Comparison of ENCODE assay signal across 27 mouse cellular contexts in genomic region chr11:53888242-53888641, GRCm38 (mm10). TPM values are rescaled to one million over a fixed set of nuclear protein-coding genes. Genes with fewer than 3 reads are reported as not detected.
DNase-seq lines count a peak whose midpoint lies in the region; ATAC-seq and TF ChIP-seq lines count a peak whose summit lies in the region.
"Had no signal": no experiment of that assay in that cellular context is flagged by ENCODE, and none has a peak within 500 bp of the region (broad histone marks: within the 10 kb centered on the region; RNA-seq: fewer than 3 reads in every experiment).

No protein-coding gene starts in this region.

- WGBS in intestine, postnatal 0 days, result 85% methylated on average over 4 of the region's 4 CpGs
- WGBS in intestine, embryonic 15.5 days, result 72% methylated on average over 4 of the region's 4 CpGs
- 67% methylated on average over 4 of the region's 4 CpGs for WGBS in kidney, postnatal 0 days
- 73% methylated on average over 4 of the region's 4 CpGs for WGBS in stomach, postnatal 0 days

- H3K4me3 ChIP-seq in intestine, postnatal 0 days (ENCODE audit: low read depth, low read length), result no peak overlapping the region
- H3K4me3 ChIP-seq in intestine, embryonic 15.5 days (replicated peaks), result no peak overlapping the region
- no peak overlapping the region for H3K4me3 ChIP-seq in kidney, postnatal 0 days (replicated peaks; ENCODE audit: low read depth, low read length)
- H3K4me3 ChIP-seq in stomach, postnatal 0 days (ENCODE audit: low read depth, low read length), result no peak overlapping the region
- H3K4me3 ChIP-seq: embryonic facial prominence, embryonic 13.5 days; forebrain, embryonic 10.5 days; forebrain, embryonic 15.5 days; hindbrain, embryonic 13.5 days; limb, embryonic 10.5 days; limb, embryonic 15.5 days; midbrain, embryonic 10.5 days; midbrain, embryonic 15.5 days had no signal

- H3K27me3 ChIP-seq in intestine, postnatal 0 days (replicated peaks; ENCODE audit: control insufficient read depth, insufficient read depth, low read length), result no peaks in the 10 kb centered on the region
- H3K27me3 ChIP-seq in intestine, embryonic 15.5 days (replicated peaks), result no peaks in the 10 kb centered on the region
- no peaks in the 10 kb centered on the region for H3K27me3 ChIP-seq in kidney, postnatal 0 days (ENCODE audit: insufficient read depth, low read length)
- no peaks in the 10 kb centered on the region for H3K27me3 ChIP-seq in stomach, postnatal 0 days (ENCODE audit: control insufficient read depth, insufficient read depth, low read length)
- H3K27me3 ChIP-seq: embryonic facial prominence, embryonic 13.5 days; forebrain, embryonic 15.5 days; hindbrain, embryonic 13.5 days; limb, embryonic 15.5 days; midbrain, embryonic 15.5 days had no signal

- H3K4me1 ChIP-seq in intestine, postnatal 0 days (replicated peaks; ENCODE audit: control insufficient read depth, insufficient read depth, low read length), result 0 out of 2 replicates have a peak, but pooled peaks cover 7% of the 10 kb centered on the region
- peaks cover 22% of the 10 kb centered on the region for H3K4me1 ChIP-seq in intestine, embryonic 15.5 days (replicated peaks)
- peaks cover 8% of the 10 kb centered on the region for H3K4me1 ChIP-seq in kidney, postnatal 0 days (replicated peaks; ENCODE audit: insufficient read depth, low read length)
- H3K4me1 ChIP-seq in stomach, postnatal 0 days (replicated peaks; ENCODE audit: control insufficient read depth, insufficient read depth), result no peaks in the 10 kb centered on the region

- H3K9ac ChIP-seq in intestine, postnatal 0 days (ENCODE audit: low read depth, low read length), result no peak overlapping the region
- no peak overlapping the region for H3K9ac ChIP-seq in intestine, embryonic 15.5 days
- H3K9ac ChIP-seq in kidney, postnatal 0 days (ENCODE audit: low read depth, low read length), result no peak overlapping the region
- H3K9ac ChIP-seq in stomach, postnatal 0 days (ENCODE audit: low read length), result no peak overlapping the region
- H3K9ac ChIP-seq: embryonic facial prominence, embryonic 13.5 days; forebrain, embryonic 15.5 days; hindbrain, embryonic 13.5 days; limb, embryonic 15.5 days; liver, embryonic 14.5 days; lung, embryonic 14.5 days; midbrain, embryonic 15.5 days had no signal

- no peak for TF ChIP-seq EP300 in stomach, postnatal 0 days (optimal IDR thresholded peaks at IDR 0.05)

- peak; percentile 84 for DNase-seq in heart, adult 11 months
- DNase-seq in heart, adult 8-10 months (ENCODE audit: low spot score), result no peak
- DNase-seq in kidney, postnatal 0 days (ENCODE audit: low spot score), result no peak
- DNase-seq in kidney, postnatal 25 days, result no peak
- no peak for DNase-seq in stomach, postnatal 0 days (ENCODE audit: low spot score)
- DNase-seq: adrenal gland, postnatal 14 days; cerebellum, adult 11-12 months; cerebellum, adult 9-11 months; heart, postnatal 36 days; layer of hippocampus, adult 9-11 months; lung, embryonic 14.5 days; lung, postnatal 14 days; right cerebral cortex, postnatal 25 days; spleen, adult 18-20 months; thymus, postnatal 4 days had no signal

- no peak for ATAC-seq in intestine, postnatal 0 days
- no peak for ATAC-seq in intestine, embryonic 15.5 days
- no peak for ATAC-seq in kidney, postnatal 0 days (replicated peaks; ENCODE audit: low FRiP score, low read depth)
- no peak for ATAC-seq in stomach, postnatal 0 days (ENCODE audit: low FRiP score, low TSS enrichment)
- ATAC-seq: forebrain, embryonic 15.5 days; midbrain, embryonic 15.5 days had no signal

- H3K27ac ChIP-seq in intestine, postnatal 0 days (ENCODE audit: low read depth, low read length), result peak overlapping the region; percentile 31; the same call in 1 of the 2 replicates
- H3K27ac ChIP-seq in intestine, embryonic 15.5 days, result no peak overlapping the region
- peak overlapping the region; percentile 54; the same call in 1 of the 2 replicates for H3K27ac ChIP-seq in kidney, postnatal 0 days
- no peak overlapping the region for H3K27ac ChIP-seq in stomach, postnatal 0 days (replicated peaks)
- H3K27ac ChIP-seq: embryonic facial prominence, embryonic 13.5 days; forebrain, embryonic 10.5 days; forebrain, embryonic 15.5 days; hindbrain, embryonic 13.5 days; limb, embryonic 10.5 days; limb, embryonic 15.5 days; liver, embryonic 14.5 days; midbrain, embryonic 10.5 days; midbrain, embryonic 15.5 days had no signal

- peaks cover 4% of the 10 kb centered on the region; the same call in 1 of the 2 replicates for H3K36me3 ChIP-seq in intestine, postnatal 0 days (ENCODE audit: control insufficient read depth, insufficient read depth)
- no peaks in the 10 kb centered on the region for H3K36me3 ChIP-seq in intestine, embryonic 15.5 days
- no peaks in the 10 kb centered on the region; the same call in 1 of the 2 replicates for H3K36me3 ChIP-seq in kidney, postnatal 0 days (ENCODE audit: insufficient read depth, low read length)
- no peaks in the 10 kb centered on the region for H3K36me3 ChIP-seq in stomach, postnatal 0 days (ENCODE audit: control insufficient read depth, insufficient read depth, low read length)
- H3K36me3 ChIP-seq: forebrain, embryonic 15.5 days; limb, embryonic 10.5 days had no signal

- no peaks in the 10 kb centered on the region for H3K9me3 ChIP-seq in intestine, postnatal 0 days (ENCODE audit: control insufficient read depth)
- no peaks in the 10 kb centered on the region for H3K9me3 ChIP-seq in intestine, embryonic 15.5 days
- H3K9me3 ChIP-seq in kidney, postnatal 0 days (replicated peaks; ENCODE audit: low read length), result no peaks in the 10 kb centered on the region
- no peaks in the 10 kb centered on the region for H3K9me3 ChIP-seq in stomach, postnatal 0 days (ENCODE audit: control insufficient read depth, low read length)
- H3K9me3 ChIP-seq: embryonic facial prominence, embryonic 13.5 days; forebrain, embryonic 10.5 days; forebrain, embryonic 15.5 days; G1E; hindbrain, embryonic 13.5 days; limb, embryonic 10.5 days; limb, embryonic 15.5 days; midbrain, embryonic 10.5 days; midbrain, embryonic 15.5 days had no signal

- peak overlapping the region; percentile 85 for H3K4me2 ChIP-seq in intestine, postnatal 0 days (replicated peaks; ENCODE audit: low read depth)
- H3K4me2 ChIP-seq in intestine, embryonic 15.5 days (replicated peaks), result no peak overlapping the region
- H3K4me2 ChIP-seq in kidney, postnatal 0 days (ENCODE audit: low read length), result peak overlapping the region; percentile 8; the same call in 1 of the 2 replicates
- H3K4me2 ChIP-seq in stomach, postnatal 0 days (replicated peaks; ENCODE audit: low read depth), result peak overlapping the region; percentile 20; the same call in 1 of the 2 replicates
- H3K4me2 ChIP-seq: forebrain, embryonic 15.5 days; hindbrain, embryonic 13.5 days; limb, embryonic 15.5 days; lung, embryonic 14.5 days; midbrain, embryonic 15.5 days had no signal

- no peak for TF ChIP-seq CTCF in intestine, postnatal 0 days (IDR thresholded peaks at IDR 0.05; ENCODE audit: low read depth)
- no peak for TF ChIP-seq CTCF in kidney, postnatal 0 days (IDR thresholded peaks at IDR 0.05; ENCODE audit: low read depth)
- TF ChIP-seq CTCF in stomach, postnatal 0 days (IDR thresholded peaks at IDR 0.05; ENCODE audit: low read depth), result no peak

RNA-seq across cellular contexts. Expression of gene Slc22a5, which starts 3.2 kb away (rescaled TPM):
- total RNA-seq in heart, adult 8-10 months (2022), result 10 to 100 TPM; 19.8 to 26.2 (median 23.5) TPM
- polyA plus RNA-seq in intestine, postnatal 0 days (2015; fragmentation: Nextera tagmentation; extraction: Ambion mirVana), result 40.5 and 40.8 TPM in 2 replicates
- 10.5 and 10.9 TPM in 2 replicates for polyA plus RNA-seq in intestine, embryonic 15.5 days (2015; fragmentation: Nextera tagmentation; extraction: Ambion mirVana)
- polyA plus RNA-seq in kidney, postnatal 0 days (2015; fragmentation: Nextera tagmentation; extraction: Ambion mirVana), result 32.0 and 36.4 TPM in 2 replicates
- polyA plus RNA-seq in stomach, postnatal 0 days (2015; fragmentation: Nextera tagmentation; extraction: Ambion mirVana), result 9.4 and 10.1 TPM in 2 replicates

RNA-seq across cellular contexts. Expression of gene Gm12216, which starts 29.2 kb away (rescaled TPM):
- total RNA-seq in heart, adult 8-10 months (2022), result 1 to 10 TPM; 1.2 to 3.0 (median 2.1) TPM
- polyA plus RNA-seq in intestine, postnatal 0 days (2015; fragmentation: Nextera tagmentation; extraction: Ambion mirVana), result 6.5 and 8.0 TPM in 2 replicates
- 1.2 and 1.7 TPM in 2 replicates for polyA plus RNA-seq in intestine, embryonic 15.5 days (2015; fragmentation: Nextera tagmentation; extraction: Ambion mirVana)
- polyA plus RNA-seq in kidney, postnatal 0 days (2015; fragmentation: Nextera tagmentation; extraction: Ambion mirVana), result 2.0 and 2.3 TPM in 2 replicates
- 1.9 and 2.3 TPM in 2 replicates for polyA plus RNA-seq in stomach, postnatal 0 days (2015; fragmentation: Nextera tagmentation; extraction: Ambion mirVana)
- polyA plus RNA-seq: embryonic facial prominence, embryonic 13.5 days; forebrain, embryonic 15.5 days; G1E had no signal

Comparison
In these comparisons a context has a peak if more than half of its experiments do, and no peak if none do; other contexts are left out.
1. H3K27ac ChIP-seq: peak in intestine, postnatal 0 days (single experiment) and kidney, postnatal 0 days (single experiment); none in intestine, embryonic 15.5 days (single experiment) and stomach, postnatal 0 days (single experiment).